13 mouse cellular contexts compared by ENCODE assay signal in genomic region chr5:133718187-133719078, GRCm38 (mm10).
A peak's percentile ranks its signal among the peaks of the same experiment; 100 is the strongest.
DNase-seq lines count a peak whose midpoint lies in the region; ATAC-seq and TF ChIP-seq lines count a peak whose summit lies in the region.
"Had no signal": no experiment of that assay in that cellular context is flagged by ENCODE, and none has a peak within 500 bp of the region (broad histone marks: within the 10 kb centered on the region; RNA-seq: fewer than 3 reads in every experiment).

No protein-coding gene starts in this region.

- no peak overlapping the region for H3K27ac ChIP-seq in hindbrain, embryonic 14.5 days
- no peak overlapping the region for H3K27ac ChIP-seq in midbrain, postnatal 0 days (ENCODE audit: low read depth, low read length)
- H3K27ac ChIP-seq: embryonic facial prominence, embryonic 12.5 days; liver, embryonic 15.5 days had no signal

- H3K9ac ChIP-seq in hindbrain, embryonic 14.5 days, result no peak overlapping the region
- no peak overlapping the region for H3K9ac ChIP-seq in midbrain, postnatal 0 days (replicated peaks; ENCODE audit: low read length, poor library complexity, severe bottlenecking)
- H3K9ac ChIP-seq: embryonic facial prominence, embryonic 12.5 days; liver, embryonic 15.5 days had no signal

- peaks cover 8% of the 10 kb centered on the region for H3K4me1 ChIP-seq in hindbrain, embryonic 14.5 days (replicated peaks; ENCODE audit: control insufficient read depth, insufficient read depth, low read length)
- 0 out of 2 replicates have a peak, but pooled peaks cover 2% of the 10 kb centered on the region for H3K4me1 ChIP-seq in midbrain, postnatal 0 days (ENCODE audit: insufficient read depth, low read length)
- H3K4me1 ChIP-seq: embryonic facial prominence, embryonic 12.5 days; liver, embryonic 15.5 days; megakaryocyte, embryonic 14.5 days had no signal

- H3K4me3 ChIP-seq in hindbrain, embryonic 14.5 days (replicated peaks; ENCODE audit: low read length), result no peak overlapping the region
- H3K4me3 ChIP-seq in midbrain, postnatal 0 days (ENCODE audit: low read depth, low read length), result no peak overlapping the region
- H3K4me3 ChIP-seq: embryonic facial prominence, embryonic 12.5 days; liver, embryonic 15.5 days; megakaryocyte, embryonic 14.5 days had no signal

- no peaks in the 10 kb centered on the region for H3K36me3 ChIP-seq in hindbrain, embryonic 14.5 days (replicated peaks; ENCODE audit: control insufficient read depth, insufficient read depth)
- no peaks in the 10 kb centered on the region for H3K36me3 ChIP-seq in midbrain, postnatal 0 days (ENCODE audit: insufficient read depth, low read length)
- H3K36me3 ChIP-seq: embryonic facial prominence, embryonic 12.5 days; liver, embryonic 15.5 days had no signal

- TF ChIP-seq CTCF in midbrain, postnatal 0 days (IDR thresholded peaks at IDR 0.05), result no peak

- ATAC-seq in hindbrain, embryonic 14.5 days (ENCODE audit: low FRiP score), result peak; percentile 62; the same call in 1 of the 2 replicates
- ATAC-seq in midbrain, postnatal 0 days (ENCODE audit: low FRiP score), result no peak
- no peak for ATAC-seq in cerebellum, adult (ENCODE audit: insufficient number of reproducible peaks, low FRiP score, low TSS enrichment)

- no peaks in the 10 kb centered on the region for H3K27me3 ChIP-seq in hindbrain, embryonic 14.5 days (ENCODE audit: control insufficient read depth, insufficient read depth, low read length)
- H3K27me3 ChIP-seq in midbrain, postnatal 0 days (ENCODE audit: insufficient read depth, low read length), result no peaks in the 10 kb centered on the region
- H3K27me3 ChIP-seq: embryonic facial prominence, embryonic 12.5 days; liver, embryonic 15.5 days; megakaryocyte, embryonic 14.5 days had no signal

- WGBS in hindbrain, embryonic 14.5 days, result 19% methylated on average over 10 of the region's 10 CpGs
- 30% methylated on average over 10 of the region's 10 CpGs for WGBS in midbrain, postnatal 0 days

- no peaks in the 10 kb centered on the region for H3K9me3 ChIP-seq in hindbrain, embryonic 14.5 days (ENCODE audit: control insufficient read depth, low read length)
- H3K9me3 ChIP-seq in midbrain, postnatal 0 days (ENCODE audit: low read length), result no peaks in the 10 kb centered on the region
- H3K9me3 ChIP-seq: embryonic facial prominence, embryonic 12.5 days; liver, embryonic 15.5 days had no signal

- DNase-seq in layer of hippocampus, adult 11-12 months (ENCODE audit: low spot score), result peak; percentile 2
- no peak for DNase-seq in layer of hippocampus, postnatal 25 days (ENCODE audit: extremely low spot score in 1 of 2, low spot score in 1 of 2)
- DNase-seq in ZHBTc4 (ENCODE audit: low read depth, low spot score), result peak; percentile 78
- peak; percentile 38 for DNase-seq in hindbrain, embryonic 14.5 days (ENCODE audit: low spot score)
- peak; percentile 26 for DNase-seq in midbrain, postnatal 0 days (ENCODE audit: low spot score)
- DNase-seq in thymus, postnatal 0 days (ENCODE audit: low spot score), result no peak
- DNase-seq in adrenal gland, postnatal 14 days, result no peak
- DNase-seq: gastrocnemius, postnatal 25 days; thymus, adult 18-20 months had no signal

- H3K4me2 ChIP-seq in hindbrain, embryonic 14.5 days (replicated peaks), result peak overlapping the region; percentile 17
- H3K4me2 ChIP-seq in midbrain, postnatal 0 days (ENCODE audit: low read depth, low read length, poor library complexity, severe bottlenecking), result no peak overlapping the region
- H3K4me2 ChIP-seq: embryonic facial prominence, embryonic 12.5 days; liver, embryonic 15.5 days had no signal

Comparison
In these comparisons a context has a peak if more than half of its experiments do, and no peak if none do; other contexts are left out.
1. DNase-seq: peak in layer of hippocampus, adult 11-12 months (single experiment), ZHBTc4 (single experiment), hindbrain, embryonic 14.5 days (single experiment) and midbrain, postnatal 0 days (single experiment); none in layer of hippocampus, postnatal 25 days (0 of 2), thymus, postnatal 0 days (single experiment) and adrenal gland, postnatal 14 days (single experiment).